9 mouse cellular contexts compared by ENCODE assay signal in the genomic region with DNA sequence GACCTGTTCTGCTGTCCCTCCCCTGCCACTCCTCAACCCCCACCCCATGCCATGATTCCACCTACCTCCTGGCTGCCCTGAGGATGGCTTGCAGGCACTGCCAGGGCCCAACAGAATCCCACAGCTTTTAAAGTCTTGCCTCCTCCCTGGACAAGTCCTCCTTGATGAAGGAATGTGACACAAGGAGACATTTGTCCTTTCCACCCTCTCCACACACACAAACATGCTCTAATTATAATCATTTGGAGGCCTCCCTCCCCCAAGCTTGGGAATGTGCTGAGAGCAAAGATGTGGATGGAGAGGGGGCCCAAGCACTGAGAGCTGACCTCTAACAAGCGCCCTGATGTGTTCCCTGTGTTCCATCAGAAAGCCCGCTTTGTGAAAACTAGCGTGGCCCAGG. TPM values are rescaled to one million over a fixed set of nuclear protein-coding genes. Genes with fewer than 3 reads are reported as not detected.
DNase-seq lines count a peak whose midpoint lies in the region; ATAC-seq lines count a peak whose summit lies in the region.
"Had no signal": no experiment of that assay in that cellular context is flagged by ENCODE, and none has a peak within 500 bp of the region (broad histone marks: within the 10 kb centered on the region; RNA-seq: fewer than 3 reads in every experiment).

A gene (minus strand): TSS at position 101 of the 400 bp plus-strand sequence.

- H3K27ac ChIP-seq in kidney, embryonic 16.5 days (ENCODE audit: low read length), result no peak within 1 kb of the TSS
- no peak within 1 kb of the TSS for H3K27ac ChIP-seq in embryonic facial prominence, embryonic 13.5 days
- no peak within 1 kb of the TSS for H3K27ac ChIP-seq in intestine, embryonic 14.5 days (ENCODE audit: low read depth)
- H3K27ac ChIP-seq in midbrain, embryonic 13.5 days, result no peak within 1 kb of the TSS

- peaks cover 57% of the 10 kb centered on the region for H3K27me3 ChIP-seq in kidney, embryonic 16.5 days (ENCODE audit: insufficient read depth, low read length)
- peaks cover 68% of the 10 kb centered on the region for H3K27me3 ChIP-seq in embryonic facial prominence, embryonic 13.5 days
- H3K27me3 ChIP-seq in intestine, embryonic 14.5 days (replicated peaks; ENCODE audit: control insufficient read depth, insufficient read depth, low read length), result peaks cover 57% of the 10 kb centered on the region
- H3K27me3 ChIP-seq in midbrain, embryonic 13.5 days, result peaks cover 68% of the 10 kb centered on the region

- peaks cover 34% of the 10 kb centered on the region for H3K4me1 ChIP-seq in kidney, embryonic 16.5 days (ENCODE audit: insufficient read depth, low read length)
- peaks cover 40% of the 10 kb centered on the region for H3K4me1 ChIP-seq in embryonic facial prominence, embryonic 13.5 days
- peaks cover 15% of the 10 kb centered on the region for H3K4me1 ChIP-seq in intestine, embryonic 14.5 days (replicated peaks; ENCODE audit: control insufficient read depth, insufficient read depth, low read length)
- H3K4me1 ChIP-seq in midbrain, embryonic 13.5 days (replicated peaks), result peaks cover 47% of the 10 kb centered on the region

- WGBS in kidney, embryonic 16.5 days, result 38% methylated on average over 3 of the region's 3 CpGs
- WGBS in embryonic facial prominence, embryonic 13.5 days, result 45% methylated on average over 3 of the region's 3 CpGs
- WGBS in intestine, embryonic 14.5 days, result 58% methylated on average over 3 of the region's 3 CpGs
- 54% methylated on average over 3 of the region's 3 CpGs for WGBS in midbrain, embryonic 13.5 days

- peak within 1 kb of the TSS; percentile 48 for H3K4me3 ChIP-seq in kidney, embryonic 16.5 days (ENCODE audit: low read length)
- peak within 1 kb of the TSS; percentile 52 for H3K4me3 ChIP-seq in embryonic facial prominence, embryonic 13.5 days
- peak within 1 kb of the TSS; percentile 27 for H3K4me3 ChIP-seq in intestine, embryonic 14.5 days (ENCODE audit: low read depth, low read length)
- H3K4me3 ChIP-seq in midbrain, embryonic 13.5 days (replicated peaks), result peak within 1 kb of the TSS; percentile 48

- DNase-seq in kidney, postnatal 36 days, result no peak
- DNase-seq in intestine, embryonic 14.5 days (ENCODE audit: low spot score), result no peak
- no peak for DNase-seq in spleen, postnatal 36 days (ENCODE audit: low spot score in 2 of 2)
- DNase-seq in spleen, postnatal 14 days (ENCODE audit: low spot score in 2 of 2), result no peak
- DNase-seq in right cerebral cortex, postnatal 4 days, result no peak

- H3K36me3 ChIP-seq in kidney, embryonic 16.5 days (ENCODE audit: insufficient read depth, low read length), result peaks cover 24% of the 10 kb centered on the region
- H3K36me3 ChIP-seq in embryonic facial prominence, embryonic 13.5 days, result peaks cover 36% of the 10 kb centered on the region
- peaks cover 22% of the 10 kb centered on the region for H3K36me3 ChIP-seq in intestine, embryonic 14.5 days (ENCODE audit: control insufficient read depth, insufficient read depth, low read length)
- H3K36me3 ChIP-seq in midbrain, embryonic 13.5 days, result peaks cover 32% of the 10 kb centered on the region

- peak within 1 kb of the TSS; percentile 86 for H3K4me2 ChIP-seq in kidney, embryonic 16.5 days (replicated peaks; ENCODE audit: low read depth, low read length)
- peak within 1 kb of the TSS; percentile 88 for H3K4me2 ChIP-seq in embryonic facial prominence, embryonic 13.5 days
- H3K4me2 ChIP-seq in intestine, embryonic 14.5 days (ENCODE audit: low read length), result peak within 1 kb of the TSS; percentile 55
- H3K4me2 ChIP-seq in midbrain, embryonic 13.5 days (replicated peaks), result peak within 1 kb of the TSS; percentile 63

- peak within 1 kb of the TSS; percentile 45; the same call in 1 of the 2 replicates for H3K9ac ChIP-seq in kidney, embryonic 16.5 days (replicated peaks; ENCODE audit: low read length)
- H3K9ac ChIP-seq in embryonic facial prominence, embryonic 13.5 days, result peak within 1 kb of the TSS; percentile 68
- no peak within 1 kb of the TSS for H3K9ac ChIP-seq in intestine, embryonic 14.5 days (ENCODE audit: low read length)
- peak within 1 kb of the TSS; percentile 59 for H3K9ac ChIP-seq in midbrain, embryonic 13.5 days (replicated peaks)

- ATAC-seq in kidney, embryonic 16.5 days (ENCODE audit: low FRiP score, low TSS enrichment), result no peak
- ATAC-seq in embryonic facial prominence, embryonic 13.5 days (ENCODE audit: insufficient number of reproducible peaks, insufficient read depth, low FRiP score, low TSS enrichment, low read depth), result no peak
- ATAC-seq in intestine, embryonic 14.5 days (replicated peaks; ENCODE audit: low FRiP score, low TSS enrichment, low read depth), result no peak
- no peak for ATAC-seq in midbrain, embryonic 13.5 days

- no peaks in the 10 kb centered on the region for H3K9me3 ChIP-seq in kidney, embryonic 16.5 days (ENCODE audit: low read length)
- no peaks in the 10 kb centered on the region for H3K9me3 ChIP-seq in embryonic facial prominence, embryonic 13.5 days
- no peaks in the 10 kb centered on the region for H3K9me3 ChIP-seq in intestine, embryonic 14.5 days (ENCODE audit: control insufficient read depth, low read length)
- H3K9me3 ChIP-seq in midbrain, embryonic 13.5 days, result no peaks in the 10 kb centered on the region

RNA-seq across cellular contexts. Expression of the gene that starts here (rescaled TPM):
- polyA plus RNA-seq in kidney, embryonic 16.5 days (2015; fragmentation: Nextera tagmentation; extraction: Ambion mirVana), result 2.6 and 3.3 TPM in 2 replicates
- polyA plus RNA-seq in embryonic facial prominence, embryonic 13.5 days (2015; fragmentation: Nextera tagmentation; extraction: Ambion mirVana), result 0.07 TPM in 1 of 2 replicates, not detected in the other
- not detected in 2 replicates for polyA plus RNA-seq in intestine, embryonic 14.5 days (2014; fragmentation: Nextera tagmentation; extraction: Ambion mirVana)
- 0.50 and 1.2 TPM in 2 replicates for polyA plus RNA-seq in midbrain, embryonic 13.5 days (2015; fragmentation: Nextera tagmentation; extraction: Ambion mirVana)
- polyA plus RNA-seq: liver, embryonic 16.5 days had no signal
